Mouse (Mus musculus): ENCODE measurements at regions not wholly inside any gene's neighbourhood (a gene's known extent, or its start where the extent isn't known, plus 50 kb on each side); places are given as distances from the start of the nearest gene placed in this dataset.

DNA sequence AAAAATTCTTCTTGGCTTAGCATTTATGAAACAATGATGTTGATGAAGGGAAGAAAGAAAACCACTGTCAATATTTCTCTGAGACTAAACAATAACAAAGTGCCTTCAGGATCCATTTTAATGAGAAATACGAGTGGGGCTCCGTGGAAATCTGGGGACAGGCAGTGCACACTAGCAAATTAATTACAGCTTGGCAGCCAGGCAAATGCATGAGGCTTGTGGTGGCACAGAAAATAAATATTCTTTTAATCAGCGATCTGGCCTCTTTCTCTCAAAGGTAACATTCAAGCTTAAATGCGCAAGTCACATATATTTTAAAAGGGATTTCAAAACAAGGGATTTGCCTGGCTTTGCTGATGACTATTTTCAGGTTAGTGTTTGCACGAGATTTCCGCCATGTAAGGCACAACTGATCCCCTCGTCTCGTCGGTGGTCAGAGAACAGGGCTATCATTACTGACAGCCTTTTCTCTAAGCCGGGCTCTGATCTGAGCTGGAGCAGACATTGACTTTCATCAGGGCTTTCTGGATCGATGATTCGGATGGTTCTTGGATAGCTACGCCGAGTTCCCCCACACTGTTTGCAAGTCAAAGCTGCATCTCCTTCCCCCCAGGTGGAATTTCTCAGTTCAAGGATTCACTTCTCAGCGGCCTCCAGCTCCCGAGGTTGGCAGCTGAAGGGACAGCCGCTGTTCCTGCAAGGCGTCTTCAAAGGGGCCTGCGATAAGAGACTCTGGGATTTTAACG lies 109.1 kb upstream of the Ptbp2 start:
- DNase-seq (ENCODE audit: low spot score in 2 of 2) = no peak

DNA sequence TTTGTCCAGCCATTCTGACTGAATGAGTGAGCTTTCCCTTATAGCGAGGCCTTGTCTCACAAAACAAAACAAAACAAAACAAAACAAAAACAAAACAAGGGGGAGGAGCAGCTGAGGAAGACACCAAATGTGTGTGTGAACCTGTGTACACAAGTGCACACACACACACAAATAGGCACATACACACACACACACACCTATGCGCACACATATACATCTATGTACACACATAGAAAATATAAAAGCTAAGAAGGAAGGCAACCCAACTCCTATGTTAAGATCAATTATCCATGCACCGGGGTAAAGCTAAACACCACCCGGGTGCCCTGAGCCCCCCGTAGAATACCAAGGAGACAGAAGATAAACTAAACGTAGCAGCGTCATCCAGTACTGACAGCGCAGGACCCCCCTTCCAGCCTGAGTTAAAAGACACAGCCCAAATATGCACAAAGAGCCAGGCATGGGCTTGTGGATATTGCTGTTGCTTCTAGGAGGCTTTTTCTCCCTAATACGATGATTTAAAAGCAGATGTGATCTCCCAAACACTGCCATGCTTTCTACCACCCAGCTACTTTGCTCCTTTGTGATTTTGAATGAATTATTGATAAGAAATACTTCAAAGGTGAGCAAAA lies 108.4 kb upstream of the Ptbp2 start:
- no peak for DNase-seq (ENCODE audit: low spot score in 2 of 2)

DNA sequence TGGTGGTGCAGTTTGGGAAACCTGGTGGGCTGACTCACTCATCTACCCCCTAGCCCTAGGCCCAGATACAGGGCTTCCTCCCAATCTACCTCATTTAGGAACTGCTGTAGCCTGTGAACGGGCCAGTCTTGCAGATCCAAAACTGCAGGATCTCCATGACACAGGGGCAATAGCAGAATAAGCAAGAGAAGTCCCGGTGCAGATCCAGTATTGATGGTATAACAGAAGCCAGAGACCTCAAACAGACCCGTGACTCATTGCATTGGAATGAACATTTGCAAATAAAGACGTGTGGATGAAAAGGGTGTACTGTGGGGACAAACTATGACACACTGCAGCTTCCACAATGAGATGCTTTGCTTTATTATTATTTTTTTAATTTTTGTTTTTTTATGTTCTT lies 106.6 kb upstream of the Ptbp2 start:
- DNase-seq (ENCODE audit: low spot score in 2 of 2) = no peak

DNA sequence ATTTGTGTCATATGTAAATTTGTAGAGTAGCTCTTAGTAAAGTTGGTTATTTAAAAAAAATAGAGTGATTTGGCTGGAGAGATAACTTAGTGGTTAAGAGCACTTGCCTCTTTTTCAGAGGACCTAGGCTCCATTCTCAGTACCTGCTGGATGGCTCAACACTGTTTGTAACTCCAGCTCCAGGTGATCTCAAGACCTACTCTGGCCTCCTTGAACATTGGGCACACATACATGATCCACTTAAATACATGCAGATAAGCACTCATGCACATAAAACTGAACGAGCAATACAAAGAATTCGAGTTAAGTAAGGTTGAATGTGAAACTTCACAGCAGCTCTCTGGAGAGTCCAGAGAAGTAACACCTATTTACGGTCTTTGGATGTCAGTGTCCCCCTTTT lies 104.2 kb upstream of the Ptbp2 start:
- DNase-seq (ENCODE audit: low spot score in 2 of 2) = no peak

DNA sequence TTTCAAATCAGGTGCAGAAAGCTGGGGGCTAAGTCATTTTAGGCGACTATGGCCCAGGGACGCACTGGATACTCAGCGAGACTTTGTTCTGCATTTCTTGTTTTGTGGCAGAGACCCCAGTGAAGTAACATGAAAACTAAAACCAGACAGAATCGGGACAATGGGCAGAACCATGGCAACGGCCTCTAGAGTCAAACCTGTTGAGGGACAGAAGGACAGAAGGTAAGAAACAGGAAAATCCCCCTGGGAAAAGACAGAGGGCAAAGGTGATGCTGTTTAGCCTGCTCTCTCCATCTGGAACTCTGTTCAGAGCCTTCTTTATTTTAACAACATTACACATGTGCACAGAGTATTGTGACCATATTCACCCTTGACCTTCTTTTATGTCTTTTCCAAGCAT lies 92.1 kb upstream of the Ptbp2 start:
- DNase-seq (ENCODE audit: low spot score in 2 of 2) = no peak

DNA sequence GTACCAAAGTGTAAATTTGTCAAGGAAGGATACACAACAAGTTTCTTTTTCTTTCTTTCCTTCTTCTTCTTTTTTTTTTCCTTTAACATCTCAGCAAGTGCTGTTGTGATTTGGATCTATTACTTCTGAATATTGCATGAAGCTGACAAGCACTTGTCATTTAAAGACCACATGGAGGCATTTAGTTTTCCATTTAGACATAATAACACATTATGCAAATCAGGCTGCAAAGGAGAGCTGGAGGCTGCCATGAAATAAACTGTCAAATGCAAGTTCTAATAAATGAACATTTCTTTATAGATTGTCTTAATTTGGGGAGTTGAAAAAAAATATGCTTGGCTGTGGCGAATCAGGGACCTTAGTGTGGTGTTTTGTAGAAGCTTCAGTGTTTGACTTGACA lies 90.8 kb upstream of the Ptbp2 start:
- DNase-seq (ENCODE audit: low spot score in 2 of 2) = no peak

DNA sequence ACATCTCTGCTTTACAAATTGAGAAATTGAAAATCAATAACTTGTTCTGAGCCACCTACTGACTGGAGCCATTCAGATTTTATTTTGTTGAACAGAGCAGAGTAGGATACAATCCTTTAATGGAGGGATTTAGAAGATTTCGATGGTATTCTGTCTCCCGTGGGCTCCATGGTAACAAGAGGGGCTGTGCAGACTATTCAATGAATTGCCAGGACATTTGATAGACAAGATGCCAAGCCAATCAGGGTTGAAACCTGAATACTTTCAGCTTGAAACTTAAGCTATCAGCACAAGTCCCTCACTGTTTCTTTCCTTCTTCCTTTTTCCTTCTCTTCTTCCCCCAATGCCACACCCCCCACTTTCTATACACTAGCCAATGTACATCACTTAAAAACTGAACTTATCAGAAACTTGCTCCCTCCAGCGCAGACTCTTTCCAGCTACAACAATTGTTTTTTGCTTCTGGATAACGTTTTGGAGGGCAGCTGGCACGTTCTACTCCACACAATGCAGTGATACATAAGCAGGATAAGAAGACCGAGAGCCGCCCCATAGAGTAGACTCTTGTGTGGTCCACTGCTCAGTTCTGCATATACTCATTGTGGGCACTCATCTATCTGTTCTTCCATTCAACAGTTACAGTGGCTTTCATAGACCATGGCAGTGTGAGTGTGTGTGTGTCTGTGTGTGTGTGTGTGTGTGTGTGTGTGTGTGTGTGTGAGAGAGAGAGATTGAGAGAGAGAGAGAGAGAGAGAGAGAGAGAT lies 78.1 kb upstream of the Ptbp2 start:
- no peak for DNase-seq (ENCODE audit: low spot score in 2 of 2)

Measured in gastrocnemius, adult 8-10 months (tissue).